Mouse (Mus musculus) cerebellum, adult 2 months (tissue): ENCODE measurements around the gene Psmc3ip. TPM values are rescaled to one million over a fixed set of nuclear protein-coding genes. Genes with fewer than 3 reads are reported as not detected.

Experiments used
- DNase-seq, 2 experiments: peaks; one replicate each; pipeline ENCODE4 v3.0.0; 2021
- H3K27ac ChIP-seq: fragments of 200-500 bp; 2 replicates; pipeline ENCODE4 v1.5.1; 2012; ENCODE audit warnings: low read length, control low read depth, inconsistent platforms; ENCODE audit not compliant: insufficient read depth
- H3K27me3 ChIP-seq: fragments of 200-500 bp; 2 replicates; pipeline ENCODE4 v1.6.1; 2012; ENCODE audit warnings: inconsistent platforms, mild to moderate bottlenecking, low read length, moderate library complexity; ENCODE audit not compliant: control insufficient read depth, insufficient read depth
- H3K4me1 ChIP-seq: fragments of 200-500 bp; 2 replicates; pipeline ENCODE4 v1.6.1; 2011; ENCODE audit warnings: low read length; ENCODE audit not compliant: control insufficient read depth, insufficient read depth
- H3K4me3 ChIP-seq: fragments of 200-500 bp; replicated peaks from 2 replicates; pipeline ENCODE3; 2011; ENCODE audit warnings: mild to moderate bottlenecking, low read depth, low read length, control low read depth; ENCODE audit not compliant: insufficient read depth
- CTCF ChIP-seq: fragments of 200-500 bp; IDR thresholded peaks from 2 replicates; pipeline ENCODE4 v1.5.1; 2011; ENCODE audit warnings: low read depth, mild to moderate bottlenecking, control low read depth, low read length, moderate library complexity, borderline replicate concordance; ENCODE audit not compliant: insufficient read depth
- POLR2A ChIP-seq: fragments of 200-500 bp; IDR thresholded peaks from 2 replicates; pipeline ENCODE4 v1.6.1; 2011; ENCODE audit warnings: low read length, control low read depth, borderline replicate concordance; ENCODE audit not compliant: insufficient read depth
- WGBS: fragments of 180-500 bp; shearing (Covaris S2); methylation state at CpG from one replicate; pipeline ENCODE4 v1.1.7; 2018; 5-methylcytosine and 5-hydroxymethylcytosine counted together
- polyA plus RNA-seq: library from polyadenylated mRNA; depleted of rRNA; stranded (reverse); fragments of >200 nt; gene quantifications from 2 replicates; pipeline ENCODE4 v1.2.3, GENCODE M21; 2012

Psmc3ip gene
- polyA plus RNA-seq, 1 experiment: 5.3 TPM

DNA sequence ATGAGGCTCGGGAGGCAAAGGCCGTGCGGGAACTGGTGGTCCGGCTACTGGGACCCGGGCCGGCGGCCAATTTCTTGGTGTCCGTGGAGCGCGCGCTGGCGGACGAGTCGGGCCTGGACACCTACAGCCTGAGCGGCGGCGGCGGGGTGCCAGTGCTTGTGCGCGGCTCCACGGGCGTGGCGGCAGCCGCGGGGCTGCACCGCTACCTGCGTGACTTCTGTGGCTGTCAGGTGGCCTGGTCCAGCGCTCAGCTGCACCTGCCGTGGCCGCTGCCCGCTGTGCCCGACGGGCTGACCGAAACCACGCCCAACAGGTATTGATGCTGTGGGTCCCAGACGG lies 25.1 kb downstream of the Psmc3ip start:
- no peaks in the 10 kb centered on the region for H3K27me3 ChIP-seq
- under 1% methylated on average over 36 of the region's 36 CpGs for WGBS
- H3K4me1 ChIP-seq: peaks cover 11% of the 10 kb centered on the region
- peak overlapping the region; percentile 91 for H3K27ac ChIP-seq
- TF ChIP-seq POLR2A: no peak
- no peak for TF ChIP-seq CTCF
- no peak for DNase-seq
- peak overlapping the region; percentile 72 for H3K4me3 ChIP-seq

DNA sequence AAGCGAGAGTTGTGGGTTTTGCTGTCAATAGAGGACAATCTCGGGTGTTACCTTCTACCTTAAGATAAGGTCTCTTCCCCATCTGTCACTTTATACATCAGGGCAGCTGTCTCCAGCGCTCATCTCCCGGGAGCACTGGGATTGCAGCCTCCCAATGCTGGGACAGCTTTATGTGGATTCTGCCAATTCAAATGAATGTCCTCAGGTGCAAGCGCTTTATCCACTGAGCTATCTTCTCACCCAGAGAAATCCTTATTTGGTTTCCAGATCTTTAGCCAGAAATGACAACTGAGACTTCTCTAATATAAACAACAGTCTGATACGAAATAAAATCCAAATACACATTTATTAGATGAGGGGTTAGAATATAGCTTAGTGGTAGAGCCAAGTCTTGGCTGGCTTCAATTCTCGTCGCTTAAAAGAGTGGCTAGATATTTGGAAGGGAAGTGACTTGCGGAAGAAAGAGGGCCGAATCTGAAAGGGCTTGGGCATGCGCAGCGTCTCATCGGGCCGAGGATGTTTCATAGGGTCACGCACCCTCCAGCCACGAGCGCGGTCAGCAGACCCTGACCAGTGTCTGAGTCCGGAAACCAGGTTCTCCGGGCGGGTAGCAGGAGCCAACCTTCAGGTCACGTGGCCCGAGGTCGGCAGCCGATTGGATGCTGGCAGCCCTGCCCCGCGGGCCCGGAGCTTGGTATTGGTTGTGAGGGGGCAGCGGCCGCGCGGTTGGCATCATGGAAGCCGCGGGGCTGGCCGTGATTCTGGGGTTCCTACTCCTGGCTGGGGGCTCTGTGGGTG lies 25.6 kb downstream of the Psmc3ip start, which contains the start of gene Naglu:
Gene Naglu, plus strand, starts transcription at position 622 of the 798 bp plus-strand sequence.
- H3K4me1 ChIP-seq: peaks cover 11% of the 10 kb centered on the region
- WGBS: 3% methylated on average over 35 of the region's 35 CpGs
- H3K27ac ChIP-seq: peak within 1 kb of the TSS; percentile 91
- TF ChIP-seq CTCF (no peak), POLR2A (peak; percentile 91)
- peak; percentile 97 to 98 for DNase-seq
- H3K27me3 ChIP-seq: no peaks in the 10 kb centered on the region
- H3K4me3 ChIP-seq: peak within 1 kb of the TSS; percentile 72

DNA sequence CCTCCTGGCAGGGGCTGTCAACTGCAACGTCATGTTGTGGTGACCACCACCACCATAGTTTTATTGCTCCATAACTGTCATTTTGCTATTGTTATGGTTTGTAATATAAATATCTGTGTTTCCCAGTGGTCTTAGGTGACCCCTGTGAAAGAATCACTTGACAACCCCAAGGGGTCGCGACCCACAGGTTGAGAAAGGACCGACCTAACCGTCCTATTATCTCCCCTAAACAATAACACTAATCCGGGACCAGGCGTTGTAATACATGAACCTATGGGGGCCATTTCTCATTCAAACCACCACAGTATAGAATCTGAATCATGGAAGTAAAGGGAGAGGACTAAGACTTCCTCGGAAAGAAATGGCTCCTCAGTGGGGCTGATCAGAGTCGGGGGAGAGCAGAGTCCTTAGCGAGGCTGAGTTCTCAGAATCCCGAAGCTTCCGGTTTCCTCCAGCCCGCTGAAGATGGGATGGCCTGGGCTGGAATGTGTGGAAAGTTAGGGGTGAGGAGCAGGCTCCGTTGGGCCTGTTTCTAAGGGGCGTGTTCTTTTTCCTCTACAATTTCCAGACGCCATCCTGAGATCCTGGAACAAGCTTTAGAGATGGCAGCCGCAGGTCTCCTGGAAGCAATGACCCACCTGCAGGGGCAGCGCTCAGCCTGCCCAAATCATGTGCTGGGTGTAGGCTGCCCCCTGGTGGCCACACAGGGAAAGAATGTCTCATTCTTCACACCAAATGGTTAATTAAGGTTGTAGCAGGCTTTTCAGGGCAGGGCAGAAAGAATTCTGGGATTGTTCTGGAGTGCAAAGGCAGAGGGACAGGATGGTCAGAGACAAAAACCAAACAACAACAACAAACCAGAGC lies 28.5 kb downstream of the Psmc3ip start:
- DNase-seq: peak; percentile 85 to 90
- Histone ChIP-seq H3K27ac (0 out of 2 replicates have a peak overlapping the region, but pooled peaks have one; percentile 9), H3K4me3 (peak overlapping the region; percentile 31), H3K4me1 (peaks cover 36% of the 10 kb centered on the region), H3K27me3 (no peaks in the 10 kb centered on the region)
- TF ChIP-seq POLR2A: no peak
- TF ChIP-seq CTCF: peak; percentile 90
- 18% methylated on average over 18 of the region's 18 CpGs for WGBS

DNA sequence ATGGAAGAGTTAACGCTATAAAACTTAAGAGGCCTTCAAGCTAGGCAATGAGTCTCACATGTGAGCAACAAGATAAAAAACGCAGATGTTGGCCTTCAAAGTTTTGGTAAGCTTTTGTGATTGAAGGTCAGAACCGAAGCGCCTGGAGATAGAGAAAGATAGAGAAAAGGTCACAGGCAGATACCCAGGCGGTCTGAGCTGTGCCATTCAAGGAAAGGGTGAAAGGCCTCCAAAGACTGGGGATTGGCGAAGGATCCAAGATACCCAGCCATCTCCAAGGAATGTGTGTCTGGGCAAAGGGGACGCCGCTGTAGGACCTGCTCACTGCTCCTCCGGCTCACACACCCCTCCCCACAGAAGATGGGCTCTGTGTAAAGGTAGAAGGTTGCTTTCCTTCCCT lies 30.2 kb downstream of the Psmc3ip start:
- TF ChIP-seq CTCF (no peak), POLR2A (no peak)
- no peaks in the 10 kb centered on the region for H3K27me3 ChIP-seq
- no peak overlapping the region for H3K27ac ChIP-seq
- no peak overlapping the region for H3K4me3 ChIP-seq
- 93% methylated on average over 9 of the region's 9 CpGs for WGBS
- no peak for DNase-seq
- peaks cover 37% of the 10 kb centered on the region for H3K4me1 ChIP-seq

DNA sequence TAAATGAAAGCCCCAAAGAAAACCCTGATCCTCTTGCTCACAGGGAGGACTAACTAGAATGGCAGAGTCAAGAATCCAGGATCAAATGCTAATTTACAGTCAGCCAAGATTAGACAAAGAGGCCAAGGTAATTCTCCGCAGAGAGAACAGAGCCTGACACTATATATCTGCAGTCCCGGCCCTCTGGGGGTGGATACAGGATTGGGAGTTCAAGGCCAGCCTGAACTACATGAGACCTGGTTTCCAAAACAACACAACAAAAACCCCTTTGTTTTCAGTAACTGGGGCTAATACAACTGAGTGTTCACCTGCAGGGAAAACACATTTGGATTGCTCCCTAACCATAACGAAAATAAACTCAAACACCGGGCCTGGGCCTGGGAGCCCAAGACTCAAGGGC lies 30.8 kb downstream of the Psmc3ip start:
- H3K4me1 ChIP-seq: peaks cover 41% of the 10 kb centered on the region
- H3K4me3 ChIP-seq: no peak overlapping the region
- TF ChIP-seq CTCF (no peak), POLR2A (no peak)
- no peaks in the 10 kb centered on the region for H3K27me3 ChIP-seq
- H3K27ac ChIP-seq: peak overlapping the region; percentile 87
- DNase-seq: no peak
- WGBS: 67% methylated on average over 4 of the region's 4 CpGs

DNA sequence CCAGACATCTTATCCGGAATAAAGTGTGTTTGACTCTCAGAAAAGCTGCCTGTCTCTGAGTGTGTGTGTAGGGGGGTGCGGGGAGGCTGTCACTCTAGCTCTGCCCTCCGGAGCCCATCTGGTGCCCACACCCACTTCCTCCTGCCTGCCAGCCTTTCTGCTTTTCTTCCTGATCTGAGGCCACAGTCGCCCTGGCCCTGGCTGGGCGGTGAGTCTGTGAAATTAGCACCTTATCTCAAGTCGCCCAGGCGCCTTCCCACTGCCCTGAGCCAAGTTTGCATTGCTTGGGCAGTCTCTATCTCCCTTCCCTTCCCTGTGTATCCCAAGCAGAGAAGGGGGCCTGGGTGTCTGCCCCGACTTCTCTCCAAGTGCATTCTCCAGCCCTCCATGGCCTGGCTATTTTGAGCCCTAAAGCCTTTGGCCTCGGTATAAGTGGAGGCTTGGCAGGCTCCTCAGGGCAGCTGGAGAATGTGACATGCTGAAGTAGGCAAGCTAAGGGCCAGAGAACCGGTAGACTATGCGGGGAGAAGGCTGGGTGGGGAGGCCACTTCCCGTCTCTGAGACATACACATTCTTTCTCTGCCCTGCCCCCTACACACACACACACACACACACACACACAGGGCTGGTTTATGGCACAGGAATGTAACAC lies 31.4 kb downstream of the Psmc3ip start:
- peak; percentile 71 to 75 for DNase-seq
- WGBS: 4% methylated on average over 12 of the region's 12 CpGs

DNA sequence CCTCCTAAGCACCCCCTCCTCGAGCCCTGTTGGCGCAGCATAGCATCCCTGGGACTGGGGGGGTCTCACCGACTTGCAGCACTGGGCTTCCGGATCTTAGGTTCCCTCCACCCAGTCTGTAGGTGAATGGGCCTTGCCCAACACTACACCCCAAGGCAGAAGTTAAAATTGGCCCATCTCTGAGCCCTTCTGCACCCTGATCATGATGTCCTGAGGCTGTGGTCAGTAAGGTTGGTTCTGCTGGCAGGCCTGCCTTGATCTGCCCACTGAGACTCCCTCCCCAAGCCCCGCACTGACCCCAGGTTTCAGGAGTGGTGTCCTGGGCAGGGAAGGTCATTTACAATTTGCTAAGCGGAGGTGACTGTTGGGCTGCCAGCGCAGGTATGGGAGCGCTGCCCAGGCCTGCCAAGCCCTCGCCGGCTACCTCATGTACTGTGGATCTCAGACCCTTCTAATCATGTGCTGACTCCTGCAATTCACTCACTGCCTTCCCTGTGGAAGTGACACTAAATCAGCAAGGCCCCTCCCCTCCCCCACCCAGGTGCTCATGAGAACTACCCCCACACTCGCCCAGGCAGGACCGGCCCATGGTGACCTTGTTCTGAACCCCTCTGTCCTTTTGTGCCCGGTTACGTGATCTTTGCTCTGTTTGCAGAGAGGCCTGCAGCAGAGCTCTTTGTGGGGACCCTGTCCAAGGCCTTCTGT lies 32.1 kb downstream of the Psmc3ip start:
- Histone ChIP-seq H3K4me1 (peaks cover 40% of the 10 kb centered on the region), H3K27me3 (no peaks in the 10 kb centered on the region), H3K27ac (peak overlapping the region; percentile 87), H3K4me3 (no peak overlapping the region)
- DNase-seq: no peak
- no peak for TF ChIP-seq POLR2A
- TF ChIP-seq CTCF: no peak
- 38% methylated on average over 14 of the region's 14 CpGs for WGBS

More for the DNA sequence above, 31.4 kb downstream of the Psmc3ip start:
- Histone ChIP-seq H3K4me3 (no peak overlapping the region), H3K27ac (peak overlapping the region; percentile 87), H3K4me1 (peaks cover 38% of the 10 kb centered on the region), H3K27me3 (no peaks in the 10 kb centered on the region)
- TF ChIP-seq POLR2A (0 out of 2 replicates have a peak, but pooled peaks have one; percentile 14), CTCF (no peak)
